Mouse (Mus musculus) liver, postnatal 0 days (tissue): ENCODE results near the gene Fetub. TPM values are rescaled to one million over a fixed set of nuclear protein-coding genes. Genes with fewer than 3 reads are reported as not detected.

Source experiments
- ATAC-seq: fragments of 200-750 bp; cut with Nextera tagmentation; 2 replicates; pipeline ENCODE4 v1.8.0; 2017; ENCODE audit warnings: mild to moderate bottlenecking, moderate library complexity
- DNase-seq: peaks from one replicate; pipeline ENCODE4 v3.0.0-alpha.2; 2016
- H3K27ac ChIP-seq: fragments of 300-500 bp; sonication (generic); 2 replicates; pipeline ENCODE4 v1.5.1; 2014; ENCODE audit warnings: antibody characterized with exemption, moderate library complexity, mild to moderate bottlenecking, low read depth
- H3K27me3 ChIP-seq: fragments of 300-500 bp; sonication (generic); 2 replicates; pipeline ENCODE4 v1.6.1; 2014; ENCODE audit warnings: low read length, control low read depth, mixed read lengths; ENCODE audit not compliant: insufficient read depth
- H3K36me3 ChIP-seq: fragments of 300-500 bp; sonication (generic); replicated peaks from 2 replicates; pipeline ENCODE4 v1.6.1; 2014; ENCODE audit warnings: mild to moderate bottlenecking, control low read depth, low read length, moderate library complexity, mixed read lengths; ENCODE audit not compliant: insufficient read depth
- H3K4me1 ChIP-seq: fragments of 300-500 bp; sonication (generic); 2 replicates; pipeline ENCODE4 v1.6.1; 2014; ENCODE audit warnings: antibody characterized with exemption, mild to moderate bottlenecking, control low read depth; ENCODE audit not compliant: insufficient read depth
- H3K4me2 ChIP-seq: fragments of 300-500 bp; sonication (generic); 2 replicates; pipeline ENCODE4 v1.6.1; 2014; ENCODE audit warnings: low read depth, mild to moderate bottlenecking, low read length, moderate library complexity, mixed read lengths
- H3K4me3 ChIP-seq: fragments of 300-500 bp; sonication (generic); 2 replicates; pipeline ENCODE4 v1.5.1; 2014; ENCODE audit warnings: low read depth, low read length
- H3K9ac ChIP-seq: fragments of 300-500 bp; sonication (generic); replicated peaks from 2 replicates; pipeline ENCODE4 v1.6.1; 2014; ENCODE audit warnings: mild to moderate bottlenecking, moderate library complexity
- H3K9me3 ChIP-seq: fragments of 300-500 bp; sonication (generic); 2 replicates; pipeline ENCODE4 v1.6.1; 2016; ENCODE audit warnings: mild to moderate bottlenecking, control low read depth, low read length, mixed read lengths
- CTCF ChIP-seq: sonication (generic); IDR thresholded peaks from 2 replicates; pipeline ENCODE4 v1.5.1; 2016; ENCODE audit warnings: antibody characterized with exemption, low read depth
- EP300 ChIP-seq: IDR thresholded peaks from 2 replicates; pipeline ENCODE4 v1.6.1; 2016; ENCODE audit warnings: antibody characterized with exemption, low read depth, mild to moderate bottlenecking
- WGBS: fragments of 180-500 bp; shearing (Covaris S2); extraction: QIAGEN DNeasy Blood & Tissue Kit; methylation state at CpG from one replicate; pipeline ENCODE4 v1.1.7; 2014; ENCODE audit not compliant: insufficient replicate concordance; 5-methylcytosine and 5-hydroxymethylcytosine counted together
- polyA plus RNA-seq: library from polyadenylated mRNA; unstranded; fragments of >200 nt; fragmentation: Nextera tagmentation; extraction: Ambion mirVana; gene quantifications from 2 replicates; pipeline ENCODE4 v1.2.1, GENCODE M21; 2015

Fetub gene
- polyA plus RNA-seq, 1 experiment from 2014 or later, result 578 TPM

DNA sequence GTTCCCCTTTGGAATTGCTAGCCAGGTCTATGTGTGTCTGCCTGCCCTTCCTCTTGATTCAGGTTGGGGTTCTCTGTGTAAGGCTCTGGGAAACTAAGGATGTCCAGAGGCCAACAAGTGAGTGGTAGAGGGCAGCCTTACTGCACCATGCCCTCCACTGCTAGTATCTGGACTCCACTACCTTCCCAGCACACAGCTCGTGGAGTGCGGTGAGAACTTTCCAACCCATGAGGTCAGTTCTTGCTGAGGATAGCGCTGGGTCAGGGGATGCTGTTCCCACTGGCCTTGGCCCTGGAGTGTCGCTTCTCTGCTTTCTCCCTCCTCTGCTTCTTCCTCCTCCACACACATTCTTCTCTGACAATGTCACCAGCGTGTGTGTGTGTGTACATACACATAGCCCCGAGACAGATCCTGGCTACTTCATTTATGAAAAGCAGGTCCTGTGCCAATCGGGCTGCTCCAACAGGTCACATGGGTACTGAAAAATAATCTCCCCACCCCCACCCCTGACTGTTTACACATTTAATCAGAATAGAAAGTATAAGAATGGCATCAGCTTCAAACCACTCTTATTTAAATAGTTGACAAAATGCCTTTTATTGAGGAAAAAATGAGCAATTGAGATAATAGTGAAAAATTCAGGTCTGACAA, 38.1 kb upstream of the Fetub start:
- no peaks in the 10 kb centered on the region for H3K9me3 ChIP-seq
- 0 out of 2 replicates have a peak overlapping the region, but pooled peaks have one; percentile 21 for H3K9ac ChIP-seq
- ATAC-seq (no peak), DNase-seq (no peak)
- WGBS, result 56% methylated on average over 7 of the region's 7 CpGs
- H3K27ac ChIP-seq, result peak overlapping the region; percentile 98
- H3K27me3 ChIP-seq, result no peaks in the 10 kb centered on the region
- H3K4me1 ChIP-seq, result peaks cover 33% of the 10 kb centered on the region
- no peak overlapping the region for H3K4me2 ChIP-seq
- no peak overlapping the region for H3K4me3 ChIP-seq
- TF ChIP-seq EP300 (no peak), CTCF (no peak)
- no peaks in the 10 kb centered on the region for H3K36me3 ChIP-seq

DNA sequence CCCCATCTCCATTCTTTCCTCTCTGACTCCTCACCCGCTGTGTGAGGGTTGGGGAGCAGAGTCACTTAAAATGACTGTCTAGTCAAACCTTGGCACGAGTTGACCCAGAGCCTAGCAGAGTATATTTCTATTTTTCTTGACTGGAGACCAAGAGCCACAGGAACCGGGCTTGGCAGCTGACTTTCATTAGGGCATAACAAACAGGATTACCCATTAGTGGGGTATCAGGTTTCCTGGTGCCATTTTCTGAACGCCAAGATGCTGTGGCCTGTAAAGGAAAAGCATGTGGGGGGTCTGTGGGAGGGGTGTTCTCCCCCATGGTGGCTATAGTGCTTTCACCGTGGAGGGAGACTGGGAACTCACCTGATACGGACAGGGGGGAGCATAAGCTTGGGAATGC, 37.2 kb upstream of the Fetub start:
- Histone ChIP-seq H3K9me3 (no peaks in the 10 kb centered on the region), H3K27me3 (no peaks in the 10 kb centered on the region), H3K36me3 (no peaks in the 10 kb centered on the region), H3K4me1 (peaks cover 38% of the 10 kb centered on the region), H3K4me2 (no peak overlapping the region), H3K4me3 (no peak overlapping the region), H3K27ac (peak overlapping the region; percentile 98), H3K9ac (peak overlapping the region; percentile 44)
- ATAC-seq (no peak), DNase-seq (no peak)
- no peak for TF ChIP-seq CTCF
- TF ChIP-seq EP300, result no peak
- 42% methylated on average over 6 of the region's 6 CpGs for WGBS

DNA sequence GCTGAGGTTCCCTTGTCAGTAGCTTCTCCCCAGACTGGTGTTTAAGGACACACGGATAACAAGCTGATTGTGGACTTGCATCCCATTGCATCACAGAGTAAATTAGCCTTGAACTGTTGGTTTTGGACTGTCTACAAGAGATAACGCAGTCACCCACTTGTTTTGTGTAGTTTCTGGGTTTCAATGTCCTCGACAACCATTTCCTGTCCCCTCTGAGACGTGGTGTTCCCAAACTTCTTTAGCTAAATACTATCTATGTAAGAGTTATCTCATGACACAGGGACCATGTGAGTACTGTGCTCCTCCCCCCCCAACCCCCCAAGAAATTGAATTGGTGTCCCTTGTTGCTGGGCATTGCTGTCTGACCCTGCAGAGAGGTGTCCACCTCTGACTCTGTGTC, 36.6 kb upstream of the Fetub start:
- H3K4me1 ChIP-seq, result peaks cover 41% of the 10 kb centered on the region
- DNase-seq, result peak; percentile 59
- no peaks in the 10 kb centered on the region for H3K27me3 ChIP-seq
- H3K27ac ChIP-seq, result peak overlapping the region; percentile 98
- no peak overlapping the region for H3K4me3 ChIP-seq
- no peak overlapping the region for H3K4me2 ChIP-seq
- WGBS, result 14% methylated on average over 4 of the region's 4 CpGs
- peak overlapping the region; percentile 51; the same call in 1 of the 2 replicates for H3K9ac ChIP-seq
- ATAC-seq, result peak; percentile 83
- no peaks in the 10 kb centered on the region for H3K36me3 ChIP-seq
- no peaks in the 10 kb centered on the region for H3K9me3 ChIP-seq
- TF ChIP-seq EP300 (peak; percentile 94), CTCF (no peak)

DNA sequence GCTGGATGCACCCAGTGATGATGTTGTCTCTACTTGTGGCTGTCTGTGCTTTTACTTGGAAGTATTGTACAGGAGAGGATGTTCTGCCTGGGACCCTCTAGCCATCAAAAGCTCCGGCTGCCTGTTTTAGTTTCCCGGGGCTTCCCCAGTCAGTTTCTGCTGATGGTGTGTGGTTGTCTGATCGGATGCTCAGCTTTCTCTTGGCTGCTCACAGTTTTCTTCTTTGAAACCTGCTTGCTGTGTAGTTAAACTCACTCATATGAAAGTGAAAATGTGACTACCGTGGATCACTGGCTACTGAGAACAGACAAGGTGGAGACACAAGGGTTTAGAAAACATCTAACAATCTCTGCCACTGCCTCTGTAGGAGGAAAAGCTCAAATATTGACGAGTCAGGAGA, 34.7 kb upstream of the Fetub start:
- H3K4me1 ChIP-seq, result peaks cover 36% of the 10 kb centered on the region
- no peak overlapping the region for H3K4me3 ChIP-seq
- H3K4me2 ChIP-seq, result no peak overlapping the region
- H3K27me3 ChIP-seq, result no peaks in the 10 kb centered on the region
- H3K9me3 ChIP-seq, result no peaks in the 10 kb centered on the region
- ATAC-seq (no peak), DNase-seq (no peak)
- H3K27ac ChIP-seq, result peak overlapping the region; percentile 98
- 63% methylated on average over 5 of the region's 5 CpGs for WGBS
- no peaks in the 10 kb centered on the region for H3K36me3 ChIP-seq
- H3K9ac ChIP-seq, result no peak overlapping the region
- no peak for TF ChIP-seq CTCF
- TF ChIP-seq EP300, result no peak

DNA sequence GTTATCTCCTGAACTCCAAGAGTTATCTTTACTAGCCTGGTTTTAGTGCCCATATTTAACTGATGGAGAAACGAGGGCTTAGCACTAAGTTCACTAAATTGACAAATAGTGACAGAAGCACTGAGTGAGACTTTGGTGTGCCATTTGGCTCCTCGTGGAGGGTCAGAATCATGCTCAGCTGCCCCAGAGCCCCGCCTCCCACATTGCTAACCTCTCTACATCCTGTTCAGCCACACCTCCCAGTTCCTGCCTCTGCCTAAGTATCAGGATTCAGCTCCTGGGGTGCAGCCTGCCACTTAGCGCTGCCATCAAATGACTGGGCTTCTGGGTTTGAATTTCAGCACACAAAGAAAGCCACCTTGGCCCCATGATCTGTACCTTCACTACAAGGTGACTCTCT, 32.8 kb upstream of the Fetub start:
- 0 out of 2 replicates have a peak overlapping the region, but pooled peaks have one; percentile 11 for H3K9ac ChIP-seq
- no peaks in the 10 kb centered on the region for H3K9me3 ChIP-seq
- peaks cover 37% of the 10 kb centered on the region for H3K4me1 ChIP-seq
- H3K27me3 ChIP-seq, result no peaks in the 10 kb centered on the region
- no peak for TF ChIP-seq CTCF
- no peak for TF ChIP-seq EP300
- H3K36me3 ChIP-seq, result no peaks in the 10 kb centered on the region
- peak overlapping the region; percentile 22; the same call in 1 of the 2 replicates for H3K4me2 ChIP-seq
- peak; percentile 18; the same call in 1 of the 2 replicates for ATAC-seq
- 20% methylated on average over 4 of the region's 4 CpGs for WGBS
- no peak overlapping the region for H3K4me3 ChIP-seq
- peak; percentile 53 for DNase-seq
- H3K27ac ChIP-seq, result peak overlapping the region; percentile 98

DNA sequence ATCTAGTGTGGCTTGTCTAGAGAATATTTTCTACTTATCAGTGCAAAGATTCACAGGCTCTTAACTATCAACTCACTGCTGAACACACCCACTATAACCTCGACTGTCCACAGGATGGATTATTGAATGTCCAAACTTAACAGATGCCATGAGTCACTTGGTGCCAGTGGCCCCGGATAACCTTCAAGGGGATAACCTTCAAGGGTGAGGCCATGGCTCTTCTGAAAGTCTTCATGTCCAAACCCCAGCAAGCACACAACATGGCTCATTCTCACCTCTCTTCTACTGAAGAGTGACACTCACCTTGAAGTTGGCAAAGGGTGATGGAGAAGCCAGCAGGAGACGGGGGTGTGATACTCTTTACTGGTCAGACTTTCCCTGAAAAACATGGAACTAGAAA, 31.4 kb upstream of the Fetub start:
- H3K4me3 ChIP-seq, result no peak overlapping the region
- no peaks in the 10 kb centered on the region for H3K36me3 ChIP-seq
- peaks cover 38% of the 10 kb centered on the region for H3K4me1 ChIP-seq
- peak; percentile 52 for ATAC-seq
- H3K9me3 ChIP-seq, result no peaks in the 10 kb centered on the region
- WGBS, result 46% methylated on average over 3 of the region's 3 CpGs
- TF ChIP-seq EP300 (no peak), CTCF (no peak)
- DNase-seq, result peak; percentile 37
- H3K9ac ChIP-seq, result peak overlapping the region; percentile 30; the same call in 1 of the 2 replicates
- H3K4me2 ChIP-seq, result peak overlapping the region; percentile 38
- no peaks in the 10 kb centered on the region for H3K27me3 ChIP-seq
- peak overlapping the region; percentile 98 for H3K27ac ChIP-seq
